Mouse (Mus musculus): ENCODE results near the gene Trim63. TPM values are rescaled to one million over a fixed set of nuclear protein-coding genes. Genes with fewer than 3 reads are reported as not detected.

Trim63 gene
- total and polyA plus RNA-seq, 2 experiments, result 0.09 TPM; not detected in 1

DNA sequence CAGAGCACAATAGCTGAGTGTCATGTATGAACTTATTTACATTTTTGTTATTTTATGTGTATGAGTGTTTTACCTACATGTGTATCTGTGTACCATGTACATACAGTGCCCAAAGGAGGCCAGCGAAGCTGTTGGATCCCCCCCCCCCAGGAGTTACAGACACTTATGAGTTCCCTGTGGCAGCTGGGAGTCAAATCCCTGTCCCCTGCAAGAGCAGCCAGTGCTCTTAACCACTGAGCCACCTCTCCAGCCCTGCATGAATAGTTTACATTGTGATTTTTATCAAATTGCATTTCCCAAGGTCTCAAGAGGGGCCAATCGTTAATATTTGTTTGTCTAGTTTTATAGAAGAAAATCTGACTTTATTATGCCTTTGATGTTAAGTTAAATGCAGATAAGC is 8.0 kb upstream of the Trim63 start:
- H3K9ac ChIP-seq (ENCODE audit: low read depth, low read length), result no peak overlapping the region
- DNase-seq (ENCODE audit: extremely low read depth, low read depth, low spot score), result no peak
- no peak for TF ChIP-seq CTCF (IDR thresholded peaks at IDR 0.05; ENCODE audit: low read depth, low read length)
- no peak for TF ChIP-seq POLR2A (IDR thresholded peaks at IDR 0.05; ENCODE audit: extremely low read depth, insufficient read depth, low read length)
- H3K79me2 ChIP-seq (ENCODE audit: control insufficient read depth, insufficient read depth, low read length), result no peaks in the 10 kb centered on the region
- no peaks in the 10 kb centered on the region for H3K27me3 ChIP-seq (ENCODE audit: control insufficient read depth, insufficient read depth, low read length)
- H3K36me3 ChIP-seq (ENCODE audit: control insufficient read depth, insufficient read depth, low read length), result no peaks in the 10 kb centered on the region
- no peak overlapping the region for H3K27ac ChIP-seq (replicated peaks; ENCODE audit: insufficient read depth, low read depth, low read length)
- WGBS, result 47% methylated on average over 2 of the region's 2 CpGs
- H3K4me3 ChIP-seq (ENCODE audit: insufficient read depth, low read depth, low read length), result no peak overlapping the region
- H3K4me1 ChIP-seq (ENCODE audit: control insufficient read depth, insufficient read depth, low read length), result peaks cover 4% of the 10 kb centered on the region

DNA sequence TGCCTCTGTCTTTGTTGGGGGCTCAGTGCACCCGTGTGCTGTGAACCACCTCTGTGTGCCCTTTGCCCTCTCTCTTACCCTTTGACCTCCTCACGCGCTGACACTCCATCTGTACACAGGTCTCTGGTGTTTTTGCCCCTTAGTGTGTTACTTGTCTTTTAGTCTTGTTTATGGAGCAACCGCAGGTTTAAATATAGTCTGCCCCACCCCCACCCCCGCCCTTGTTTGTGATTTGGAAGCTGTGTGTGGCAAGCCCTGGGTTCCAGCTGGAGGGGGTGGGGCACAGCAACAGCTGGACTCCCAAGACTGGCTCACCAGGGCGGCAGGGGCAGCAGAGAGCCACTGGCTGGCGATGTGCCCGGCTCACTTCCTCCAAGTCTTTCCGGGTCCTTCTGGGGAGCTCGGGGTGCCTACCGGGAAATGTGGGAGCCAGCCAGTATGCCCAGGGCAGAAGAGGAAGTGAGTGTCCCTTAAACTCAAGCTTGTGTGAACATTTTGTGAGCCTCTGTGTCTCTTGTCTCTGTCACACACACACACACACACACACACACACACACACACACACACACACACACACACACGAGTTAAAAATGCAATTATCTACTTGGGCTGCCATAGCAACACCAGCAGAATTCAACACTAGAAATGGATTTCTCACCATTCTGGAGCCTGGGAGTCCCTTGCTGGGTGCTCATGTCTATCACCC is 7.4 kb upstream of the Trim63 start:
- H3K79me2 ChIP-seq (ENCODE audit: control insufficient read depth, insufficient read depth, low read length), result no peaks in the 10 kb centered on the region
- H3K27me3 ChIP-seq (ENCODE audit: control insufficient read depth, insufficient read depth, low read length), result no peaks in the 10 kb centered on the region
- no peak overlapping the region for H3K27ac ChIP-seq (replicated peaks; ENCODE audit: insufficient read depth, low read depth, low read length)
- DNase-seq (ENCODE audit: extremely low read depth, low read depth, low spot score), result peak; percentile 50
- no peaks in the 10 kb centered on the region for H3K36me3 ChIP-seq (ENCODE audit: control insufficient read depth, insufficient read depth, low read length)
- H3K4me1 ChIP-seq (ENCODE audit: control insufficient read depth, insufficient read depth, low read length), result peaks cover 4% of the 10 kb centered on the region
- H3K9ac ChIP-seq (ENCODE audit: low read depth, low read length), result no peak overlapping the region
- H3K4me3 ChIP-seq (ENCODE audit: insufficient read depth, low read depth, low read length), result no peak overlapping the region
- WGBS, result 4% methylated on average over 12 of the region's 12 CpGs
- TF ChIP-seq POLR2A (IDR thresholded peaks at IDR 0.05; ENCODE audit: extremely low read depth, insufficient read depth, low read length), result no peak
- TF ChIP-seq CTCF (IDR thresholded peaks at IDR 0.05; ENCODE audit: low read depth, low read length), result peak; percentile 65

DNA sequence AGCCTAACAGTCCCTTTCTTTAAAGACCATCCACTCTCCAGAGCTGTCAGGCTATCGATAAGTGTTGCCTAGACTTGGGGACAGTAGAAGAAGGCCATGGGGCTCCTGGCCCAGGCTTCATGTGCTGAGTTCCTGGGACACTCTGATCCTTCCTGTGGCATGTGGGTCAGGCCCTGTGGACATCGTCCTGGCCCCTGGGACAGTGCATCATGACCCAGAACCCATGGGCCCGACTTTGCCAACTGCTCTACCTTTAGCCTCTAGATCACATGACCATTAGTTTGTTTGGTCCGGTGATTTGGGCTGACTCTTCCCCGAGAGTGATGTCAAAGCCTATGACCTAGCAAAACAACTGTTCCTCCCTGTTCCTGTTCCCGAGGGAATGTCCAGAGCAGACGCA is 4.8 kb upstream of the Trim63 start:
- WGBS, result 39% methylated on average over 7 of the region's 7 CpGs
- DNase-seq (ENCODE audit: extremely low read depth, low read depth, low spot score), result peak; percentile 72
- H3K27ac ChIP-seq (replicated peaks; ENCODE audit: insufficient read depth, low read depth, low read length), result no peak overlapping the region
- H3K4me3 ChIP-seq (ENCODE audit: insufficient read depth, low read depth, low read length), result no peak overlapping the region
- no peaks in the 10 kb centered on the region for H3K27me3 ChIP-seq (ENCODE audit: control insufficient read depth, insufficient read depth, low read length)
- no peak overlapping the region for H3K9ac ChIP-seq (ENCODE audit: low read depth, low read length)
- H3K36me3 ChIP-seq (ENCODE audit: control insufficient read depth, insufficient read depth, low read length), result no peaks in the 10 kb centered on the region
- no peaks in the 10 kb centered on the region for H3K79me2 ChIP-seq (ENCODE audit: control insufficient read depth, insufficient read depth, low read length)
- H3K4me1 ChIP-seq (ENCODE audit: control insufficient read depth, insufficient read depth, low read length), result peaks cover 4% of the 10 kb centered on the region
- TF ChIP-seq POLR2A (IDR thresholded peaks at IDR 0.05; ENCODE audit: extremely low read depth, insufficient read depth, low read length) (no peak), CTCF (IDR thresholded peaks at IDR 0.05; ENCODE audit: low read depth, low read length) (no peak)

DNA sequence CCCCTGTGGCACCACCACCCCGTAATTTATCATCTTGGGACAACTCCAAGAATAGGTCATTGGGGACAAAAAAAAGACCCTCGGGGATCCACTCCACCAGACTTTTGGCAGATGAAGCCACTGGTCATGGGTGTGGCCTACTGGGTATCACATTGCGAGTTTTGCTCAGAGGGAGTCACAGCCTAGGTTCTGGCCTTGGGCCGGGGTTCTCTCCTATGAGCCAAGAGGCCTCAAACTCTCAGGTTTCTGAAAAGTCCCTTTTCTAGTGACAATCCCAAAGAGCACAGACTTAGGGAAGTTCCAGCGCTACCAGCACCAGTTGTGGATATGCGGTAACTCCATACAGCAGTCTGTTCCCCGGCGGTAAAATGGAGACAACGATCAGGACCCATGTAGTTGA is 4.3 kb upstream of the Trim63 start:
- no peak for DNase-seq (ENCODE audit: extremely low read depth, low read depth, low spot score)

DNA sequence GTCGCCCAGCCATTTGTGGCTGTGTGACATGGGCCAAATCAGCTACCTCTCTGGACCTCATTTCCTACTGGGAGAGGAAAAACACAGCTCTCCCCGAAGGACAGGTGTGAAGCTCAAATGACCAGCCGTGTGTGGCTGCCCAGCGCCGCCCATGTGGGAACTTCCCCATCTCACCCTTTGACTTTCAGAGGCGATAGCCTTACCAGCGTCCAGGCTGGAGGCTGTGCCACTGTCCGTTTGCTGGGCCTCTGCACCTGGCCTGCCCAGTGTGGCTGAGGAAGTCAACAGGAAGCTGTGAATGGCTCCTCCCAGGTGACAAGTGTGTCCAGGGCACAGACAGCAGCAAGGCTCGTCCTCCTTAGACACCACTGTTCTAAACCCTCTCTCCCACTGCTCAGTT is 3.1 kb upstream of the Trim63 start:
- H3K9ac ChIP-seq (ENCODE audit: low read depth, low read length), result no peak overlapping the region
- 88% methylated on average over 9 of the region's 9 CpGs for WGBS
- no peak for DNase-seq (ENCODE audit: extremely low read depth, low read depth, low spot score)
- peaks cover 4% of the 10 kb centered on the region for H3K4me1 ChIP-seq (ENCODE audit: control insufficient read depth, insufficient read depth, low read length)
- no peak overlapping the region for H3K4me3 ChIP-seq (ENCODE audit: insufficient read depth, low read depth, low read length)
- no peak overlapping the region for H3K27ac ChIP-seq (replicated peaks; ENCODE audit: insufficient read depth, low read depth, low read length)
- no peaks in the 10 kb centered on the region for H3K36me3 ChIP-seq (ENCODE audit: control insufficient read depth, insufficient read depth, low read length)
- no peaks in the 10 kb centered on the region for H3K27me3 ChIP-seq (ENCODE audit: control insufficient read depth, insufficient read depth, low read length)
- no peak for TF ChIP-seq CTCF (IDR thresholded peaks at IDR 0.05; ENCODE audit: low read depth, low read length)
- TF ChIP-seq POLR2A (IDR thresholded peaks at IDR 0.05; ENCODE audit: extremely low read depth, insufficient read depth, low read length), result no peak
- H3K79me2 ChIP-seq (ENCODE audit: control insufficient read depth, insufficient read depth, low read length), result no peaks in the 10 kb centered on the region

More for the DNA sequence above, 4.3 kb upstream of the Trim63 start:
- no peaks in the 10 kb centered on the region for H3K27me3 ChIP-seq (ENCODE audit: control insufficient read depth, insufficient read depth, low read length)
- H3K4me3 ChIP-seq (ENCODE audit: insufficient read depth, low read depth, low read length), result no peak overlapping the region
- no peak overlapping the region for H3K9ac ChIP-seq (ENCODE audit: low read depth, low read length)
- no peak for TF ChIP-seq POLR2A (IDR thresholded peaks at IDR 0.05; ENCODE audit: extremely low read depth, insufficient read depth, low read length)
- no peak for TF ChIP-seq CTCF (IDR thresholded peaks at IDR 0.05; ENCODE audit: low read depth, low read length)
- WGBS, result 92% methylated on average over 9 of the region's 9 CpGs
- no peaks in the 10 kb centered on the region for H3K36me3 ChIP-seq (ENCODE audit: control insufficient read depth, insufficient read depth, low read length)
- no peak overlapping the region for H3K27ac ChIP-seq (replicated peaks; ENCODE audit: insufficient read depth, low read depth, low read length)
- H3K4me1 ChIP-seq (ENCODE audit: control insufficient read depth, insufficient read depth, low read length), result peaks cover 4% of the 10 kb centered on the region
- no peaks in the 10 kb centered on the region for H3K79me2 ChIP-seq (ENCODE audit: control insufficient read depth, insufficient read depth, low read length)

DNA sequence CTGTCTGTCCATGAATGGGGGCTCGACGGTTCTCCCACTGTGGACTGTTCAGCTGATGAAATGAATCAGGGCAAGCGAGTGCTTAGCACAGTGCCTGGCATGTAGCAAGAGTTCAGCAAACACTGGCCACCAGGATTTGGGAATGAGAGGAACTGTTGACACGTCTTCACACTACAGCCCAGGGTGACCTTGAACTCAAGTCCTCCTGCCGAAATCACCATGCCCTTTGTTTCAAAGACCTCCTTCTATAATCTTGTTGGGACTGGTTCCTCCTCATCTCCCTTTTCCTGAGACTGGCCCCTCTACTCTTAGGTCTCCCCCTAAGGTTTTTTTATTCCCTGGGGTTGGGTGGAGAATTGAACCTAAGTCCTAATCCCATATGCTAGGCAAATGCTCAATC is 2.6 kb upstream of the Trim63 start:
- WGBS, result 79% methylated on average over 5 of the region's 5 CpGs
- no peak overlapping the region for H3K27ac ChIP-seq (replicated peaks; ENCODE audit: insufficient read depth, low read depth, low read length)
- no peak overlapping the region for H3K9ac ChIP-seq (ENCODE audit: low read depth, low read length)
- no peak for TF ChIP-seq CTCF (IDR thresholded peaks at IDR 0.05; ENCODE audit: low read depth, low read length)
- no peak for TF ChIP-seq POLR2A (IDR thresholded peaks at IDR 0.05; ENCODE audit: extremely low read depth, insufficient read depth, low read length)
- H3K4me1 ChIP-seq (ENCODE audit: control insufficient read depth, insufficient read depth, low read length), result peaks cover 2% of the 10 kb centered on the region; the same call in 1 of the 2 replicates
- H3K36me3 ChIP-seq (ENCODE audit: control insufficient read depth, insufficient read depth, low read length), result no peaks in the 10 kb centered on the region
- no peaks in the 10 kb centered on the region for H3K79me2 ChIP-seq (ENCODE audit: control insufficient read depth, insufficient read depth, low read length)
- no peaks in the 10 kb centered on the region for H3K27me3 ChIP-seq (ENCODE audit: control insufficient read depth, insufficient read depth, low read length)
- no peak overlapping the region for H3K4me3 ChIP-seq (ENCODE audit: insufficient read depth, low read depth, low read length)
- DNase-seq (ENCODE audit: extremely low read depth, low read depth, low spot score), result no peak
